Mouse (Mus musculus): Measurements from ENCODE around the gene Rsbn1l. TPM values are rescaled to one million over a fixed set of nuclear protein-coding genes. Genes with fewer than 3 reads are reported as not detected.

Rsbn1l gene
- total RNA-seq, 2 experiments from 2014 or later: 8.8 to 11.1 TPM

GRCm38 (mm10) chr5:20911741-20912140, 44.5 kb downstream of the Rsbn1l start:
- DNase-seq (ENCODE audit: low spot score): no peak

DNA sequence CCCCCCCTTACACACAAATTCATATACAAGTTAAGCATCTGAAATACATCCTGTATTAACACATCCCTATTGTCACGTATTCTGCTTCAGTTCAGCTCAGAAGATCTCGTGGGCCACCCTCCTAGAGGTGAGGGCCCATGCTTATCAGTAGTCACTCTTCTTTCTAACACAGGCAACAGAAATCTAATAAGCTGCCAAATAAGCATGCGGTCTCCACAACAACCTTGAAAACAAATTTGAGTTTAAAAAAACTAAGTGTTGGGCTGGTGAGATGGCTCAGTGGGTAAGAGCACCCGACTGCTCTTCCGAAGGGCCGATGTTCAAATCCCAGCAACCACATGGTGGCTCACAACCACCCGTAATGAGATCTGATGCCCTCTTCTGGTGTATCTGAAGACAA, 50.0 kb downstream of the Rsbn1l start:
- no peak for DNase-seq (ENCODE audit: low spot score)

- DNase-seq (ENCODE audit: low spot score): no peak
These were observed 50.8 kb downstream of the Rsbn1l start for GRCm38 (mm10) chr5:20905437-20905836.

GRCm38 (mm10) chr5:20904647-20905046, 51.6 kb downstream of the Rsbn1l start:
- DNase-seq (ENCODE audit: low spot score): no peak

DNA sequence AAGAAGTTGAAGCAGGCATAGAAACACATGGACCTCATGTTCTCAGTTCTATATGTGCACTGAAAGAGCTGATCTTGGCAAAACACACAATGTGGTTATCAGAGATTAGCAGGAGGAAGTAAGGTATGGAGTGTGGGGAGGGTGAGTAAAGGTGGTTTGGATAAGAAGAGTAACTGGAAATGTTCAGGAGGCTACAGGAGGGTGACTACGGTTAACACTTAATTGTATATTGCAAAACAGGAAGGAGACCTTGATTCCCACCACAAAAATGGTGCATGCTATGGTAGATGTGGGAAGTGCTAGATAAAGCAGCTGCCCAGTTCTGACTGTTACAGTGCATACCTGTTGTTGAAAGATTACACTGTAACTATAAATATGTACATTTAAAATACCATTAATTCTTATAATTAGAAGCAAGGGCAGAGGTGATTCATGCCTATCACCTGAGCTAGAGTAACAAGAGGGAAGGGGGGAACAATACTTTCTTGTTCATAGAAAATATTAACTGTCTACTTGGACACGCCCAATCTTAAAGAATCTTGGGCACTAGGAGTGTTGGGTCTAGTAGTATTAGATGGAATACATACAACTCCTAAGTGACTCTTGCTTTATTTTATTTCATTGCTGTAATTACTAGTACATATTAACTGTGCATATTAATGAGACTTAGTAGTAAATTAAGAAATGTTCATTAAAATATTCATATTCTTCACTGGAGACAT, 58.6 kb downstream of the Rsbn1l start:
- DNase-seq (ENCODE audit: low spot score): no peak

- no peak for DNase-seq (ENCODE audit: low spot score)
These were observed 72.1 kb downstream of the Rsbn1l start for GRCm38 (mm10) chr5:20884036-20884620.

GRCm38 (mm10) chr5:20881915-20882800, 74.0 kb downstream of the Rsbn1l start, which contains the start of the genes Phtf2 and Tmem60:
Phtf2 (minus strand) TSS chr5:20882124.
Tmem60 (plus strand) TSS chr5:20882191.
- peak; percentile 99 for DNase-seq (ENCODE audit: low spot score)

DNA sequence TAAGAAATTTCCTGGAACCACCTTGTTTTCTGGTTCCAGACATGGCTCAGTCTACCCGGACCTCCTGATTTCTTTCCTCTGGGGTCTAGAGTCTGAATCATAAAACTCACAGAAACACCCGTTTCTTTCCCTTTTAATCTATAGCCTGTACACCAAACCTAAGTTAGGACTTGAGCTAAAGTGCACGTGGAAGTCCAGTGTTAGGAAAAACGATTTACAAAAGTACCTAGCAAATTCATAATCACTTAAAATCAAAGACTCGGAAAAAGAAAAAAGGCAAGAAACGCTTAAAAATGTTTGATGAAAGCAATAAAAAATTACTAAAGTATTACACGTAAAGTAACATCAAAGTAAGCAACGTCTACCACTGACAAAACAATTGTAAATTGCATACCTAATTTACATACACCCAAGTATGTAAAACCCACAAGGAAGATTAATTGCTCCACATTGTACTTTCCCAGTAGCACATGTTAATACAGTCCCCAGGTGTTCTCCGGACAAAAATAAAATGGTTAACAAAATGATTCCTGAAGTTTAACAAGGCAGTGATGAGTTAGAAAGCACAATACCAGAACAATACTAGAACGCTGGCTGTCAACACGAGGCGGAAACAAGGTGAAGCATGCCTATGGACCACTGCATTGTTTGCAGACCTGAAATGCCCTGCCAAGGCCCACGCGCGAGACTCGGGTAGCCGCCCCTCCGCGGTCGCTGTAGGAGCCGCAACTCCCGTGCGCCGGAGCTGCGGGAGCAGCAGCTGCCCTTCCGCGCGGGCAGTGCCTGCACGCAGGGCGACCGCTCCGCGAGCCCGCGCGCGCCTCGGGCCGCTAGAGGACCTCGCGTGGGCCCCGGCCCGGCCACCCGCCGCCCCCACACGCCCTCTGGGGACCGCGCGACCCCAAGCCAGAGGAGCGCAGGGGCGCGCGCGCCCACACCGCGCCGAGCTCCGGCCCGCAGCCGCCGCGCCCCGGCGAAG, 75.1 kb downstream of the Rsbn1l start:
- DNase-seq (ENCODE audit: low spot score): peak; percentile 55

DNA sequence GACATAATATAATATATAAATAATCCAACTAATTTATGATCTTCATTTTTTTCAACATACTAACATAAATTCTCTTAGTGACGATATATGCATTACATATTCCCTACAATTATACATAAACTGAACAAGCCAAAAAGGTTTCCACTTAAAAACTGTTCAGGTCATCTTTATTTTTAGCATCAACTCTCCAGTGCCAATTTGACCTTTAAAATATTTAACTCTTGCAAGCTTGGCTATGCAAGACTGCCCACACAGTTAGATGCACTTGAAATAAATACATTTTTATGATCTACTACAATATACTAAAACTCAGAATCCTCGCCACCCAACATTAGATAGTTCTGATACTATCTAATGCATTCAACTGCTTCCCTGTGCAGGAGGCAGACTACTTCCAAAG, 75.8 kb downstream of the Rsbn1l start:
- DNase-seq (ENCODE audit: low spot score): no peak

DNA sequence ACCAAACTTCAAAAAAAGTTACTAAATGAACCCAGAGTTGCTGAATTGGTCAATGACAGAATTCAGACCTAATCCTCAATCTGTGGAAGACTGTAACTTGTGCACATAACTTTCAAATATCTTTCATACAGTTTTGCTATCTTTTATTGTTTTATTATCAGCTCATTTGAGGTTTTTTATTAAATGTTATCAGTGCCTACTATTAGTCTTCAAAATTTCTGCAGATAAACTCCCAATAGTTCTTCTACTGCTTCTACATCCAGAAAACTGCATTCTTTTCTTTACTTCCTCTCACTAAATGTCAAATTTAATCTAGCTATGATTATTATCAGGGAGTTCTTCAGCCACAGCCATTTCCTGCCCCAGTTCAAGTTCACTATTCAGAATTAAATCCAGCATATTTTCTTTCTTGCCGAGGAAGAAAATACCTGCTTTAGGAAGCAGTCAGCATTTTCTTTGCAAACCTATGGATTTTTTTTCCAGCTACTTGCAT, 79.2 kb downstream of the Rsbn1l start:
- DNase-seq (ENCODE audit: low spot score): no peak

GRCm38 (mm10) chr5:20873146-20873545, 83.1 kb downstream of the Rsbn1l start:
- DNase-seq (ENCODE audit: low spot score): no peak

DNA sequence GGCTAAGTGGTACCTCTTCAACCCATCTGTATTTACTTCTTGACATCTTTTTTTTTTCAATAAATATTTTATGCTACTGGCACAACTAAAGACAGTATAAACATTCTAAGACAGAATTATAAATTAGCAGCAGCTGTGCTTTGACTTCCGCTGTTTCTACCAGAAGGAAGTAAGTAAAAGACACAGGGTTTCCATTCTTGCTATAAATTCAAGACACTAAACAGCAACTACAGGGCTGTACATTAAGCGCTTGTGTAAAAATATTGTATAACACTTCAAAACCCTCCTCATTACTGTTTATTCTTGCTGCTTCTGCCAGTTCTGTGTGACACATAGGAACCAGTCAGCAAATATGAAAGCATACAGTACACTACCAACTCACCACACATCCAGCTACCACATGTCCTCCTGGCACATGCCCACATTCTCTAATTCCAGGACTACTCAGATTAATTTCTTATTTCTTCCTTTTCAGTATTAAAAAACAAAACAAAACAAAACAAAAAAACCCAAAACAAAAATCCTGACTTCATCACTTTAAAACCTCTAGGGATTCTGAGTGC, 90.9 kb downstream of the Rsbn1l start:
- DNase-seq (ENCODE audit: low spot score): no peak

- DNase-seq (ENCODE audit: low spot score): no peak
These were observed 91.8 kb downstream of the Rsbn1l start for GRCm38 (mm10) chr5:20864216-20864969.

GRCm38 (mm10) chr5:20861901-20862300, 94.3 kb downstream of the Rsbn1l start:
- DNase-seq (ENCODE audit: low spot score): no peak

DNA sequence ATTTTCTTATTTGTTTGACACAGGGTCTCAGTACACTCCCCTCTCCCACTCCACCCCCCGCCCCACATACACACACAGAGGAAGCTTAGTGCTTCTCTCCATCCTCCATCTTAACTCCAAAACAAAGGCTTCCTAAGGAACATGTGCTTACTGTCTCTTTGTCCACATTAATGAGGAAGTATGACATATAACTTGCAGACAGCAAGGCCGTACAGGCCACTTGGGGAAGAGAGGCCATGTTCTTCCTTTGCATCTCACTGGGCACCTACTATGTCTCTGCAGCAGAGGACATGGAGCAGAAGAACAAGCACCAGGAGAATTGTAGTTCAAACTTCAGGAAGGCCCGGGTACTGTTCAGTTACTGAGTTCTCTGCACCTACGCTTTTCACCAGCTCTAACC, 95.6 kb downstream of the Rsbn1l start:
- DNase-seq (ENCODE audit: low spot score): no peak

DNA sequence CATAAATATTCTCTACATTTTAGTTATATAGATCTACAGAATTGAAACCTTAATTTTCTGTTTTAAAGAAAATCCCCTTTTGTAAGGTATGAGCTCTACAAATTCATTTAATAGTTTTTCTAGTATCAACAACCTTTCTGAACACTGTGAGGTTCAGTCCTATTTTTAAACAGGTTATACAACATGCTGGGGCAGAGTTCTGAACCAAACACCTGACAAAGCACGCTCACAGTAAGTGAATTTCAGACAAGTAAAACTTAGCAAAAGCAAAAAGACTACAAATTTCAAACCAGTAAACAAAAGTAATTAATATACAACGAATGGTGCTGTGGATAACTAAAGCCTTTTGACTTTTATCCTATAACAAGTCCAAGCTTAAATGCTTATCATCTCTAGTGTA, 97.8 kb downstream of the Rsbn1l start:
- DNase-seq (ENCODE audit: low spot score): no peak

DNA sequence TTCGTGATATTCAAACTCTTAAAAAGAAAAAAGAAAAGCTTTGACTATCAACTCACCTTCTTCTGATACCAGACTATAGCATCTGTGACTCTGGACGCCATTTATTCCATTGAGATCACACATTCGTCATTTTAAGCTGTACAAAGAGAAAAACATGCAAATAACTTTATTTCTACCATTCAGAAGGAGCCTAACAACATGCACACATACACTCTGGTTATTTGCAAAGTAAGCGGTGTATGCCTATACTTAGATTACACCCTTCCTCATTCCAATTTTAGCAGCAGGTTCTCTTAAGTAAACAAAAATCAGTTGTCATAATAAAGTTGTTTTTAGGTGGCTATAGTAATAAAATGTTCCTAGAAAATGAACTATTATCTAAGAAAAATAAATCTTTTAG, 101.1 kb downstream of the Rsbn1l start:
- no peak for DNase-seq (ENCODE audit: low spot score)

GRCm38 (mm10) chr5:20847010-20847409, 109.2 kb downstream of the Rsbn1l start:
- no peak for DNase-seq (ENCODE audit: low spot score)

DNA sequence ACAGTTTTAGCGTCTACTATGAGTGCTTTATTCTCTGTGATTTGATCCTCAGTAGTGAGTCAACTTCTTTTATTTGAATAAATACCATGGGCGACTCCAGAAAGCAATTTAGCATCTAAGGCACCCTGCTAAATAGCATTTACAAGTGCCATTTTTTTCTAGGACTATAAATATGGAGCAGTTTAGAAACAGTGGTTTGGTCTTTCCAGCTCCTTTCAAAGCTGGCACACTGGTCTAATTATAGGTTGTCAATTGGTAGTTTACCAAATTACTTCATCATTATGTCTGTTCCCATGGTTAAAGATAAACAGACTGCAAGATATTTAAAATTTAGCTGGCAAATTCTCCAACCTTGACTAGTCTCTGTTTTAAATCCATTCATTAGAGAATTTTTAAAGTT, 112.4 kb downstream of the Rsbn1l start:
- DNase-seq (ENCODE audit: low spot score): no peak

GRCm38 (mm10) chr5:20843405-20843804, 112.8 kb downstream of the Rsbn1l start:
- no peak for DNase-seq (ENCODE audit: low spot score)

Measured in gastrocnemius, adult 18-20 months (tissue).